Mouse (Mus musculus) Patski (cell line): ENCODE results near the gene Sart1. TPM values are rescaled to one million over a fixed set of nuclear protein-coding genes. Genes with fewer than 3 reads are reported as not detected.
A peak's percentile ranks its signal among the peaks of the same experiment; 100 is the strongest.
"Not testable (repeated sequence)": the region's sequence is repeated elsewhere in the genome, so short reads cannot be mapped to it uniquely, and the experiment has no call there.

Source experiments
- ATAC-seq: fragments of 100-300 bp; one replicate; pipeline ENCODE4 v1.8.0; 2021
- CTCF ChIA-PET: fragments of 350-600 bp; sonication (Branson Sonifier 250); formaldehyde crosslinking; loops from one replicate; lab custom pipeline; 2022; ENCODE audit warnings: inconsistent platforms; lab: Charles Lee
- POLR2A ChIA-PET: fragments of 350-600 bp; sonication (Branson Sonifier 250); formaldehyde crosslinking; loops from one replicate; lab custom pipeline; 2022; ENCODE audit warnings: antibody characterized with exemption, inconsistent platforms; lab: Charles Lee
- DNase-seq: peaks from one replicate; pipeline ENCODE4 v3.0.0-alpha.2; 2011; ENCODE audit warnings: low read depth, low spot score
- H3K27me3 ChIP-seq: fragments of 371-371 bp; one replicate; pipeline ENCODE4 v1.5.1; 2021
- CTCF ChIP-seq: fragments of 100-300 bp; IDR thresholded peaks from one replicate; pipeline ENCODE4 v1.5.1; 2021
- in situ Hi-C: fragments of 300-500 bp; cut with MboI; formaldehyde crosslinking; loops from 3 replicates; pipeline ENCODE4 v1.11.1; 2018; ENCODE audit warnings: low pct_unique_long_range_greater_than_20kb, mixed read lengths
- polyA plus RNA-seq: library from polyadenylated mRNA; unstranded; gene quantifications from one replicate; pipeline ENCODE4 v1.2.3, GENCODE M21; 2021

Gene Sart1
- polyA plus RNA-seq, 1 experiment from 2014 or later: 75.3 TPM

GRCm38 (mm10) chr19:5362186-5362585, 26.3 kb downstream of the Sart1 start:
- H3K27me3 ChIP-seq: no peaks in the 10 kb centered on the region
- no peak for TF ChIP-seq CTCF
- no peak for ATAC-seq
- no peak for DNase-seq
- ChIA-PET CTCF (no interaction called here), POLR2A (no interaction called here)
- in situ Hi-C loops: no loop called here

GRCm38 (mm10) chr19:5356080-5356479, 32.4 kb downstream of the Sart1 start:
- in situ Hi-C loops: no loop called here
- no peak for DNase-seq
- POLR2A ChIA-PET: no interaction called here
- CTCF ChIA-PET: interaction anchor here (1.6 kb wide), 1 partner anchor 17 kb away, joined by 5 read pairs; no protein-coding TSS in a partner anchor
- TF ChIP-seq CTCF: no peak
- no peak for ATAC-seq
- no peaks in the 10 kb centered on the region for H3K27me3 ChIP-seq

GRCm38 (mm10) chr19:5353609-5354008, 34.9 kb downstream of the Sart1 start:
- CTCF ChIA-PET: no interaction called here
- ATAC-seq (no peak), DNase-seq (no peak)
- TF ChIP-seq CTCF: no peak
- in situ Hi-C loops: no loop called here
- POLR2A ChIA-PET: no interaction called here
- no peaks in the 10 kb centered on the region for H3K27me3 ChIP-seq

GRCm38 (mm10) chr19:5349502-5349873, 39.0 kb downstream of the Sart1 start, which contains the start of gene Cst6:
Gene Cst6, minus strand, starts transcription at chr19:5349574.
- CTCF ChIA-PET: interaction anchor here (1.2 to 3.1 kb wide), 3 partner anchors 11 to 46 kb away, joined by 6 to 16 read pairs (median 6); no protein-coding TSS in a partner anchor
- DNase-seq, ATAC-seq, POLR2A ChIA-PET, H3K27me3 ChIP-seq, in situ Hi-C loops: not testable (repeated sequence)

GRCm38 (mm10) chr19:5348526-5349501, 39.7 kb downstream of the Sart1 start:
- no peak for ATAC-seq
- in situ Hi-C loops: no loop called here
- no peak for TF ChIP-seq CTCF

GRCm38 (mm10) chr19:5348064-5348463, 40.4 kb downstream of the Sart1 start:
- DNase-seq (no peak), ATAC-seq (no peak)
- CTCF ChIA-PET: interaction anchor here (0.7 to 3.1 kb wide), 4 partner anchors 10 to 52 kb away, joined by 3 to 16 read pairs (median 4); partner anchors contain the start of genes Gal3st3 and Sf3b2
- POLR2A ChIA-PET: no interaction called here
- in situ Hi-C loops: no loop called here
- TF ChIP-seq CTCF: no peak
- no peaks in the 10 kb centered on the region for H3K27me3 ChIP-seq

More at GRCm38 (mm10) chr19:5348526-5349501, 39.7 kb downstream of the Sart1 start:
- CTCF ChIA-PET: interaction anchor here (1.0 to 3.1 kb wide), 3 partner anchors 10 to 51 kb away, joined by 3 to 16 read pairs (median 6); partner anchors contain the start of gene Gal3st3
- no peaks in the 10 kb centered on the region for H3K27me3 ChIP-seq
- no peak for DNase-seq
- POLR2A ChIA-PET: no interaction called here

- ChIA-PET POLR2A (interaction anchor here (1.4 kb wide), 1 partner anchor 20 kb away, joined by 3 read pairs; no protein-coding TSS in a partner anchor), CTCF (interaction anchor here (2.2 kb wide), 1 partner anchor 31 kb away, joined by 5 read pairs; no protein-coding TSS in a partner anchor)
- DNase-seq: peak; percentile 83
- in situ Hi-C loops: no loop called here
- TF ChIP-seq CTCF: no peak
- ATAC-seq: peak; percentile 66
- H3K27me3 ChIP-seq: no peaks in the 10 kb centered on the region
Measured at GRCm38 (mm10) chr19:5345297-5346131, 43.0 kb downstream of the Sart1 start.

GRCm38 (mm10) chr19:5341360-5341759, 47.1 kb downstream of the Sart1 start:
- POLR2A ChIA-PET: no interaction called here
- TF ChIP-seq CTCF: no peak
- no peaks in the 10 kb centered on the region for H3K27me3 ChIP-seq
- in situ Hi-C loops: no loop called here
- DNase-seq: no peak
- CTCF ChIA-PET: no interaction called here
- no peak for ATAC-seq

- ChIA-PET POLR2A (interaction anchor here (0.7 to 1.0 kb wide), 3 partner anchors 28 to 151 kb away, joined by 3 to 4 read pairs (median 3); partner anchors contain the start of gene Eif1ad), CTCF (interaction anchor here (0.6 to 1.7 kb wide), 13 partner anchors 9 to 822 kb away, joined by 3 to 16 read pairs (median 3); partner anchors contain the start of genes Banf1, Cst6 and Eif1ad)
- peak; percentile 95 for TF ChIP-seq CTCF
- DNase-seq (peak; percentile 27), ATAC-seq (no peak)
- no peaks in the 10 kb centered on the region for H3K27me3 ChIP-seq
- in situ Hi-C loops: no loop called here
Measured at GRCm38 (mm10) chr19:5337975-5338374, 50.5 kb downstream of the Sart1 start.

- H3K27me3 ChIP-seq: no peaks in the 10 kb centered on the region
- in situ Hi-C loops: no loop called here
- TF ChIP-seq CTCF: no peak
- ChIA-PET CTCF (interaction anchor here (1.0 to 1.3 kb wide), 2 partner anchors 14 to 153 kb away, joined by 3 to 4 read pairs; partner anchors contain the start of gene Mus81), POLR2A (no interaction called here)
- DNase-seq (no peak), ATAC-seq (no peak)
Measured at GRCm38 (mm10) chr19:5335441-5335840, 53.1 kb downstream of the Sart1 start, which contains the start of gene Catsper1. Gene Catsper1, plus strand, starts transcription at chr19:5335741.
